Mouse (Mus musculus) CH12.LX (cell line): ENCODE measurements around the gene Snx13. TPM values are rescaled to one million over a fixed set of nuclear protein-coding genes. Genes with fewer than 3 reads are reported as not detected.
A peak's percentile ranks its signal among the peaks of the same experiment; 100 is the strongest.

Source experiments
- DNase-seq: peaks from one replicate; pipeline ENCODE4 v3.0.0-alpha.2; 2013; ENCODE audit errors: extremely low read depth
- H3K27ac ChIP-seq: 2 replicates; pipeline ENCODE4 v1.5.1; 2012; ENCODE audit warnings: low read depth, mild to moderate bottlenecking, control low read depth, moderate library complexity; ENCODE audit not compliant: insufficient read depth
- H3K27me3 ChIP-seq: replicated peaks from 2 replicates; pipeline ENCODE3; 2012; ENCODE audit warnings: inconsistent platforms
- H3K36me3 ChIP-seq, 2 experiments: replicated peaks in 1 of 2; 2 replicates each; pipeline versions ENCODE3 to v1.6.1; 2012; ENCODE audit warnings: inconsistent platforms in 1 of 2, low read length in 1 of 2, mild to moderate bottlenecking in 1 of 2, mixed read lengths in 1 of 2, moderate library complexity in 1 of 2; ENCODE audit not compliant: control insufficient read depth in 1 of 2, insufficient read depth in 1 of 2
- H3K4me1 ChIP-seq, 2 experiments: 2 replicates each; pipeline ENCODE4 v1.6.1; 2012; ENCODE audit warnings: inconsistent platforms in 1 of 2, moderate library complexity in 1 of 2; ENCODE audit not compliant: insufficient read depth in 2 of 2, control insufficient read depth in 1 of 2
- H3K4me2 ChIP-seq: 2 replicates; pipeline ENCODE4 v1.6.1; 2012; ENCODE audit warnings: low read depth, mild to moderate bottlenecking, control low read depth; ENCODE audit not compliant: poor library complexity, insufficient read depth, severe bottlenecking
- H3K4me3 ChIP-seq, 3 experiments: fragments of 150-350 bp in 1 of 3; sonication (generic) in 1 of 3; replicated peaks in 1 of 3; 2 replicates each; pipeline versions ENCODE3 to v1.5.1; 2011 to 2012; ENCODE audit warnings: low read depth in 2 of 3, low read length in 2 of 3, mild to moderate bottlenecking in 2 of 3, moderate library complexity in 2 of 3, control low read depth in 1 of 3, improper control_type of control experiment in 1 of 3, inconsistent platforms in 1 of 3, mixed read lengths in 1 of 3; ENCODE audit not compliant: poor library complexity in 1 of 3
- H3K79me2 ChIP-seq: replicated peaks from 2 replicates; pipeline ENCODE4 v1.6.1; 2012; ENCODE audit warnings: mild to moderate bottlenecking, moderate library complexity; ENCODE audit not compliant: control insufficient read depth, poor library complexity, insufficient read depth, severe bottlenecking; ENCODE audit errors: extremely low read depth
- H3K9ac ChIP-seq: 2 replicates; pipeline ENCODE4 v1.6.1; 2012; ENCODE audit warnings: low read depth, mild to moderate bottlenecking, control low read depth, moderate library complexity; ENCODE audit not compliant: insufficient read depth
- H3K9me3 ChIP-seq: replicated peaks from 2 replicates; pipeline ENCODE3; 2012; ENCODE audit warnings: low read length, inconsistent platforms, mixed read lengths
- BHLHE40 ChIP-seq: IDR thresholded peaks from 2 replicates; pipeline ENCODE4 v1.6.1; 2011; ENCODE audit warnings: mild to moderate bottlenecking, low read depth, low read length, improper control_type of control experiment
- CHD1 ChIP-seq: IDR thresholded peaks from 2 replicates; pipeline ENCODE4 v1.6.1; 2012; ENCODE audit warnings: low read depth, low read length, improper control_type of control experiment, inconsistent platforms
- CHD2 ChIP-seq: IDR thresholded peaks from 2 replicates; pipeline ENCODE4 v1.6.1; 2011; ENCODE audit warnings: low read length, improper control_type of control experiment
- CTCF ChIP-seq, 2 experiments: IDR thresholded peaks in 1 of 2; conservative IDR thresholded peaks in 1 of 2; 2 replicates each; pipeline ENCODE4 v1.5.1; 2011 to 2012; ENCODE audit warnings: low read depth in 2 of 2, low read length in 2 of 2, improper control_type of control experiment in 1 of 2, inconsistent platforms in 1 of 2, mild to moderate bottlenecking in 1 of 2, moderate library complexity in 1 of 2
- E2F4 ChIP-seq: IDR thresholded peaks from 2 replicates; pipeline ENCODE4 v1.6.1; 2011; ENCODE audit warnings: low read depth, low read length, improper control_type of control experiment; ENCODE audit not compliant: insufficient replicate concordance
- ELF1 ChIP-seq: IDR thresholded peaks from 2 replicates; pipeline ENCODE4 v1.6.1; 2014; ENCODE audit warnings: low read depth, mild to moderate bottlenecking, inconsistent platforms, low read length, improper control_type of control experiment
- EP300 ChIP-seq: IDR thresholded peaks from 2 replicates; pipeline ENCODE4 v1.6.1; 2011; ENCODE audit warnings: low read length, improper control_type of control experiment
- ETS1 ChIP-seq: conservative IDR thresholded peaks from 2 replicates; pipeline ENCODE4 v1.6.1; 2012; ENCODE audit warnings: low read depth, mild to moderate bottlenecking, inconsistent platforms, low read length, improper control_type of control experiment, moderate library complexity
- GABPA ChIP-seq: IDR thresholded peaks from 2 replicates; pipeline ENCODE4 v1.6.1; 2012; ENCODE audit warnings: low read depth, low read length, improper control_type of control experiment, inconsistent platforms; ENCODE audit not compliant: insufficient replicate concordance
- HCFC1 ChIP-seq: IDR thresholded peaks from 2 replicates; pipeline ENCODE4 v1.6.1; 2012; ENCODE audit warnings: low read depth, mild to moderate bottlenecking, inconsistent platforms, low read length, improper control_type of control experiment
- IRF4 ChIP-seq: IDR thresholded peaks from 2 replicates; pipeline ENCODE4 v1.6.1; 2014; ENCODE audit warnings: low read depth, mild to moderate bottlenecking, inconsistent platforms, low read length, improper control_type of control experiment
- JUN ChIP-seq: IDR thresholded peaks from 2 replicates; pipeline ENCODE4 v1.6.1; 2011; ENCODE audit warnings: low read depth, mild to moderate bottlenecking, low read length, improper control_type of control experiment, moderate library complexity; ENCODE audit not compliant: insufficient read depth
- JUND ChIP-seq: conservative IDR thresholded peaks from 2 replicates; pipeline ENCODE4 v1.6.1; 2011; ENCODE audit warnings: low read depth, low read length, improper control_type of control experiment
- KAT2A ChIP-seq: IDR thresholded peaks from 2 replicates; pipeline ENCODE4 v1.6.1; 2012; ENCODE audit warnings: low read length, improper control_type of control experiment, inconsistent platforms; ENCODE audit not compliant: insufficient replicate concordance
- MAFK ChIP-seq: IDR thresholded peaks from 2 replicates; pipeline ENCODE4 v1.6.1; 2011; ENCODE audit warnings: low read length, improper control_type of control experiment; ENCODE audit not compliant: insufficient replicate concordance
- MAX ChIP-seq: IDR thresholded peaks from 2 replicates; pipeline ENCODE4 v1.6.1; 2011; ENCODE audit warnings: low read length, improper control_type of control experiment
- MAZ ChIP-seq: IDR thresholded peaks from 2 replicates; pipeline ENCODE4 v1.6.1; 2012; ENCODE audit warnings: low read depth, mild to moderate bottlenecking, inconsistent platforms, low read length, improper control_type of control experiment, moderate library complexity
- MEF2A ChIP-seq: IDR thresholded peaks from 2 replicates; pipeline ENCODE4 v1.6.1; 2014; ENCODE audit warnings: low read depth, mild to moderate bottlenecking, inconsistent platforms, low read length, improper control_type of control experiment, borderline replicate concordance
- MXI1 ChIP-seq: IDR thresholded peaks from 2 replicates; pipeline ENCODE4 v1.6.1; 2011; ENCODE audit warnings: mild to moderate bottlenecking, low read depth, low read length, improper control_type of control experiment
- MYC ChIP-seq: IDR thresholded peaks from 2 replicates; pipeline ENCODE4 v1.6.1; 2011; ENCODE audit warnings: low read depth, mild to moderate bottlenecking, improper control_type of control experiment, low read length
- NELFE ChIP-seq: IDR thresholded peaks from 2 replicates; pipeline ENCODE4 v1.6.1; 2011; ENCODE audit warnings: low read depth, low read length, improper control_type of control experiment
- NRF1 ChIP-seq: IDR thresholded peaks from 2 replicates; pipeline ENCODE4 v1.6.1; 2014; ENCODE audit warnings: low read depth, mild to moderate bottlenecking, inconsistent platforms, low read length, improper control_type of control experiment, moderate library complexity
- PAX5 ChIP-seq: IDR thresholded peaks from 2 replicates; pipeline ENCODE4 v1.6.1; 2012; ENCODE audit warnings: low read length, inconsistent platforms, mixed read lengths
- POLR2A ChIP-seq: IDR thresholded peaks from 2 replicates; pipeline ENCODE4 v1.6.1; 2011; ENCODE audit warnings: low read depth, mild to moderate bottlenecking, improper control_type of control experiment, low read length
- POLR2AphosphoS2 ChIP-seq: IDR thresholded peaks from 2 replicates; pipeline ENCODE4 v1.6.1; 2011; ENCODE audit warnings: low read depth, low read length, improper control_type of control experiment
- RAD21 ChIP-seq: IDR thresholded peaks from 2 replicates; pipeline ENCODE4 v1.6.1; 2011; ENCODE audit warnings: low read depth, mild to moderate bottlenecking, low read length, improper control_type of control experiment, moderate library complexity
- RCOR1 ChIP-seq: conservative IDR thresholded peaks from 2 replicates; pipeline ENCODE4 v1.6.1; 2012; ENCODE audit warnings: low read depth, mild to moderate bottlenecking, inconsistent platforms, low read length, improper control_type of control experiment
- SIN3A ChIP-seq: IDR thresholded peaks from 2 replicates; pipeline ENCODE4 v1.6.1; 2012; ENCODE audit warnings: low read length, improper control_type of control experiment, inconsistent platforms
- SMC3 ChIP-seq: IDR thresholded peaks from 2 replicates; pipeline ENCODE4 v1.6.1; 2011; ENCODE audit warnings: low read depth, low read length, improper control_type of control experiment
- TBP ChIP-seq: conservative IDR thresholded peaks from 2 replicates; pipeline ENCODE4 v1.6.1; 2011; ENCODE audit warnings: low read depth, low read length, improper control_type of control experiment
- TCF12 ChIP-seq: IDR thresholded peaks from 2 replicates; pipeline ENCODE4 v1.6.1; 2014; ENCODE audit warnings: low read depth, mild to moderate bottlenecking, inconsistent platforms, low read length, improper control_type of control experiment
- UBTF ChIP-seq: IDR thresholded peaks from 2 replicates; pipeline ENCODE4 v1.6.1; 2012; ENCODE audit warnings: low read depth, mild to moderate bottlenecking, inconsistent platforms, low read length, improper control_type of control experiment, moderate library complexity
- USF1 ChIP-seq: IDR thresholded peaks from 2 replicates; pipeline ENCODE4 v1.6.1; 2014; ENCODE audit warnings: low read depth, mild to moderate bottlenecking, inconsistent platforms, low read length, improper control_type of control experiment
- USF2 ChIP-seq: conservative IDR thresholded peaks from 2 replicates; pipeline ENCODE4 v1.6.1; 2011; ENCODE audit warnings: low read depth, low read length, improper control_type of control experiment
- ZC3H11A ChIP-seq: IDR thresholded peaks from 2 replicates; pipeline ENCODE4 v1.6.1; 2012; ENCODE audit warnings: low read depth, mild to moderate bottlenecking, inconsistent platforms, low read length, improper control_type of control experiment
- ZKSCAN1 ChIP-seq: IDR thresholded peaks from 2 replicates; pipeline ENCODE4 v1.6.1; 2012; ENCODE audit warnings: low read depth, inconsistent platforms, low read length, improper control_type of control experiment, borderline replicate concordance
- ZMIZ1 ChIP-seq: IDR thresholded peaks from 2 replicates; pipeline ENCODE4 v1.6.1; 2012; ENCODE audit warnings: low read depth, mild to moderate bottlenecking, inconsistent platforms, low read length, improper control_type of control experiment
- ZNF384 ChIP-seq: IDR thresholded peaks from 2 replicates; pipeline ENCODE4 v1.6.1; 2012; ENCODE audit warnings: low read depth, low read length, improper control_type of control experiment, inconsistent platforms
- dilution Hi-C: fragments of 300-500 bp; cut with MboI; formaldehyde crosslinking; loops from 2 replicates; pipeline ENCODE4 v1.14.3; 2020; ENCODE audit warnings: low sequenced_read_pairs; ENCODE audit not compliant: extremely low pct_unique_long_range_greater_than_20kb, extremely low pct_ligation_motif_present
- in situ Hi-C: fragments of 300-500 bp; cut with MboI; formaldehyde crosslinking; loops from 3 replicates; pipeline ENCODE4 v1.14.3; 2019; ENCODE audit warnings: low sequenced_read_pairs, low pct_ligation_motif_present, low pct_unique_long_range_greater_than_20kb, mixed read lengths
- polyA plus RNA-seq: library from polyadenylated mRNA; unstranded; fragments of >175 nt; gene quantifications from 2 replicates; pipeline ENCODE4 v1.2.1, GENCODE M21; 2012; ENCODE audit warnings: low read depth; ENCODE audit not compliant: insufficient read length
- total RNA-seq, 2 experiments: library from RNA; depleted of rRNA; stranded (reverse); fragments of 300-350 nt in 1 of 2; fragments of >200 nt in 1 of 2; gene quantifications; 2 replicates each; pipeline ENCODE4 v1.2.3; 2012 to 2014

Snx13 gene
- total and polyA plus RNA-seq, 3 experiments: 7.0 to 12.2 (median 11.4) TPM

- Histone ChIP-seq H3K4me2 (peak overlapping the region; percentile 97), H3K4me3 (peak overlapping the region in 2 of 3 experiments; percentile 28 to 35), H3K79me2 (peaks cover 49% of the 10 kb centered on the region), H3K9me3 (peaks cover 5% of the 10 kb centered on the region), H3K36me3 (peaks cover 0 to 9% of the 10 kb centered on the region in 2 experiments), H3K4me1 (peaks cover 7 to 37% of the 10 kb centered on the region in 2 experiments), H3K27ac (peak overlapping the region; percentile 72), H3K27me3 (no peaks in the 10 kb centered on the region), H3K9ac (peak overlapping the region; percentile 33; the same call in 1 of the 2 replicates)
- no peak for TF ChIP-seq USF1
- no peak for TF ChIP-seq CHD2
- no peak for TF ChIP-seq ZKSCAN1
- TF ChIP-seq NRF1: no peak
- TF ChIP-seq ELF1: no peak
- TF ChIP-seq RCOR1: peak; percentile 75
- 0 out of 2 replicates have a peak, but pooled peaks have one; percentile 22 for TF ChIP-seq SIN3A
- no peak for TF ChIP-seq PAX5
- TF ChIP-seq SMC3: no peak
- TF ChIP-seq MAZ: no peak
- TF ChIP-seq JUN: peak; percentile 79
- TF ChIP-seq CHD1: peak; percentile 3; the same call in 1 of the 2 replicates
- peak; percentile 92 for TF ChIP-seq IRF4
- TF ChIP-seq E2F4: no peak
- TF ChIP-seq GABPA: no peak
- TF ChIP-seq POLR2A: no peak
- TF ChIP-seq KAT2A: no peak
- TF ChIP-seq MAX: no peak
- TF ChIP-seq MEF2A: peak; percentile 93
- TF ChIP-seq ZNF384: peak; percentile 72
- TF ChIP-seq CTCF (conservative IDR thresholded peaks at IDR 0.05 in 1 of 2, IDR thresholded peaks at IDR 0.05 in 1 of 2; ENCODE audit: low read depth in 2 of 2, low read length in 2 of 2): no peak
- no peak for TF ChIP-seq MYC
- TF ChIP-seq UBTF: no peak
- no peak for TF ChIP-seq USF2
- TF ChIP-seq BHLHE40: peak; percentile 92
- TF ChIP-seq TBP: no peak
- TF ChIP-seq ZMIZ1: no peak
- peak; percentile 27; the same call in 1 of the 2 replicates for TF ChIP-seq MXI1
- peak; percentile 67; the same call in 1 of the 2 replicates for TF ChIP-seq TCF12
- no peak for TF ChIP-seq RAD21
- TF ChIP-seq ETS1: peak; percentile 67
- TF ChIP-seq NELFE: no peak
- no peak for TF ChIP-seq MAFK
- no peak for TF ChIP-seq POLR2AphosphoS2
- peak; percentile 80 for TF ChIP-seq EP300
- no peak for TF ChIP-seq ZC3H11A
- peak; percentile 89 for TF ChIP-seq JUND
- TF ChIP-seq HCFC1: no peak
- in situ Hi-C loops (no loop called here), dilution Hi-C loops (no loop called here)
- peak; percentile 50 for DNase-seq
Measured at GRCm38 (mm10) chr12:35055114-35056095, 8.4 kb downstream of the Snx13 start.
